Mouse (Mus musculus) adrenal gland, postnatal 10 days (tissue): ENCODE measurements around the gene Zbp1. TPM values are rescaled to one million over a fixed set of nuclear protein-coding genes. Genes with fewer than 3 reads are reported as not detected.
A peak's percentile ranks its signal among the peaks of the same experiment; 100 is the strongest.

Experiments used
- DNase-seq: peaks from one replicate; pipeline ENCODE4 v3.0.0; 2021; ENCODE audit warnings: mixed read lengths
- total RNA-seq, 2 experiments: library from RNA; stranded (reverse); gene quantifications; 2 replicates each; pipeline ENCODE4 v1.2.3; 2021

Zbp1 gene
- total RNA-seq, 2 experiments from 2014 or later, result 0.90 to 2.3 TPM

- peak; percentile 36 for DNase-seq
Measured at GRCm38 (mm10) chr2:173177951-173178350, 40.8 kb downstream of the Zbp1 start.

GRCm38 (mm10) chr2:173177481-173177880 is 41.2 kb downstream of the Zbp1 start:
- no peak for DNase-seq

GRCm38 (mm10) chr2:173175703-173176102 is 43.0 kb downstream of the Zbp1 start:
- no peak for DNase-seq

DNA sequence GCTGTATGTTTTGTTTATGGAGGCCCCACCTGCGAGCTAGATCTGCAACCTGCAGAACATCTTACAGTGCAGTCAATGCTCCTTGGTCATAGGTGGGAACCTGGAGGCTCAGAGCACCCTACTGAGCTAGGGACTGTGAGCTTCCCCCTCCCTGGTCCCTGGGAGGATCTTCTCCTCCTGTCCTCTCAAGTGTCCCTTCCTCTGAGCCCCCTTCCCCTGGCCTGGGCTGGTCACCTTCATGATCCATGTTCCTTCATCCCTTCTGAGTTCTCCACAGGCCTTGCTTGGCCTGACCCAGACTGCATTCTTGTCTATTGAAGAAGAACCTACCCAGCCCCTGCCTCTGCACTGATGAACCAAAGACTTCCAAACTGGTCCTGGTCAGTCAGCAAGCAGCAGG is 44.2 kb downstream of the Zbp1 start:
- no peak for DNase-seq

DNA sequence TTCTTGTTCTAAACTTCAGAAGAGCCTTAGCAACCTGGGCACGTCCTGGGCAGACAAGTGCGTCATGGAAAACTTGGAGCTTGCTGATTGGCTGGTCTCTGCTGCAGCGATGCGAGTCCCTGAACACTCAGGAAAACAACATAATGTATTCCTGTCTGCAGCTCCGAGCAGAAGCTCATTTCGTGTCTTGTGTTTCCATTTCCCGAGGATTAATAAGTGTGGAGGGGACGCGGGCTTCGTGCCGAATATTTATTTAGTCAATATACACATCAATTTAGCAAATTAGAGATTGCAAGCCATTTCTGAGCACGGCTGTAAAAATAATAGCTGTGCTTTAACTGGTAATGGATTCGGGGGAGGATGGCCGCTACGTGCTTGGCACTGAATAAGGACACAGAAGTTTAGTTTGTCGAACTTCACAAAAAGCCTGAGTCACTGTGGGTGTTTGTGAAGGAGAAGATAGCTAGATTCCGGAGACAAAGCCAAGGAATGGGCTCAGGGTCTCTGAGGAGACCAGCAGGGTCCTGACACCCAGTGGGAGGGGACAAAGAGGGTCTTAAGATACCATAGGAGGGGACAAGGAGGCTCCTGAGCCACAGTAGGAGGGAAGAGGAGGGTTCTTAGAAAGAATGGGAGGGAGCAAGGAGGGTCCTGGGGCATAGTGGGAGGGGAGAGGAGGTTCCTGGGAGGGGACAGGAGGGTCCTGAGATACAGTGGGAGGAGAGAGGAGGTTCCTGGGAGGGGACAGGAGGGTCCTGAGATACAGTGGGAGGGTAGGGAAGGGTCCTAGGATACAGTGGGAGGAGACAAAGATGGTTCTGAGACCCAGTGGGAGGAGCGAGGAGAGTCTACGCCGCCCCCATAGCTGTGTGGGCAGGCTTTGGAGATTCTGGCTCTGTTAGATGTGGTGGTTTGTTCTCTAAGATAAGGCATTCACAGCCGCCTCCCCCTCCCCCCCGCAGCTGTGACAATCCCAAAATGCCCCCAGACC is 44.9 kb downstream of the Zbp1 start:
- DNase-seq, result peak; percentile 77

- DNase-seq, result no peak
Measured at GRCm38 (mm10) chr2:173173008-173173407, 45.7 kb downstream of the Zbp1 start.

DNA sequence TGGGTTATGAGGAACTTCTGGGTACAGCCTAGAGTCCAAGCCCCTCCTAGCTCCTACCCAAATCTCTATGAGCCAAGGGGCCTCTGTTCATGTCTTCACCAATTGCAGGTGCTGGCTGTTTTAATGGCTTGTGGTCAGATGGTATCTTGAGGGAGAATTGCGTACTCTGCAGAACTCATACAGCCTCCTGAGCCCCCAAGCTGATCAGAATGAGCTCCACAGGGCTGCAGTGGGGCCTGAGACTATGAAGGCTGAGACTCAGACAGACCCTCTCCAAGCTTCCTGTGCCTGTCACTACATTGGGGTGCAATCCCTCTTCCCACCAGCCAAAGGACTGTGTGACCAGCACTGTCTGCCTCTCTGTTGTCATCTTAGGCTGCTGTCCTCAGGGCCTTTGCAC is 46.3 kb downstream of the Zbp1 start:
- DNase-seq, result no peak

DNA sequence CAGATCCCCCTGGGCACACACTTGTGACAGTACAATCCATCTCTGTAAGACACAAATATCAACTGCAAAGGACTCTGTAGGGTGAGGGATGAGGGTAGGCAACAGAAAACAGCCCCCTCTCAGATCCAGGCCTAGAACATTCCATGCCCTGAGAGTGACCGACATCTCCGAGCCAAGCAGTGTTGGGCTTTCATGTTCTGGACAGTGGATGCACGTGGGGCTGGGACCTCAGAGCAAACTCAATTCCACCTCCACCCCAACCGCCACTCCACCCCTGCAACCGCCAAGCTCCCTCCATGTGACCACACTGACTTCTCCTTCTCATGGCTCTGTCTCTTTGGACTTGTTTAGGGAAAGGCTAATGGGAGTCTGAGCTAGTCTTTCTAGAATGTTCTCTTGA is 46.8 kb downstream of the Zbp1 start:
- DNase-seq, result peak; percentile 18

DNA sequence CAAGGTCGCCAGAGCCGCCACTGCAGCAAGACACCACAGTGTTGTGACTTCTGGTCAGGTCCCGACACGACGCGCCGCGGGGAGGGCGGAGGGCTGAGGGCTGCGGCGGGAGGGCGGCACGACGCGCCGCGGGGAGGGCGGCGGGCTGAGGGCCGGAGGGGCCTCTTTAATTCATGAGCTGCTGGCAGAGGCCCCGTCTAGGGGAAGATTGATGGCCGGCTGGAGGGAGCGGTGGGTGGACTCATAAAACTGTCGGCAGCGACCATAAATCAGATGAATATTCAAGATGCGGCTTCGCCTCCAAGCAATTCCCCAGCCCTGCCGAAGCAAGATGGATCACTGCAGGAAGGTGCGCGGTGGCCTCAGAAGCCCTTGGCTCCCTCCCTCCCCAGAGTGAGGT is 47.3 kb downstream of the Zbp1 start:
- DNase-seq, result peak; percentile 72

- DNase-seq, result no peak
Measured at GRCm38 (mm10) chr2:173170715-173171114, 48.0 kb downstream of the Zbp1 start.

- DNase-seq, result no peak
Measured at GRCm38 (mm10) chr2:173170081-173170480, 48.6 kb downstream of the Zbp1 start.

DNA sequence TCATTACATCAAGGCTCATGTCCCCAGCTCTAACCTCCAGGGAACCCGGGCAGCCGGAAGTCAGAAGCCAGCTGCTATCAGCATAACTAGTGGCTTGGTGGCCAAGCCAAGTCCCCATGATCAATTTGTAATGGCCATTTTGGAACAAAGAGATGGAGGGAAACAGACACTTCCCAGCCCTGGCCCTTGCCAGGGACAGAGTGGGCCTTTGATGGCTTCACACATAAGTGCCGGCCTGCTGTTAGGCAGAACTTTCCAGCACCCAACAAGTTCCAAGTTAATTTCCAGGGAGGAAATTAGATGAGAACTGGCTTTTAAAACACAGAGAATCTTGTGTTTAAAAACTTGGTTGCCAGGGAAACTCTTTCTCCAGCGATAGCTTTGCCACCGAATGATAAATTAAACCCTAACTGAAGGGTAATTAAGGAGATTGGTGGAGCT is 50.3 kb downstream of the Zbp1 start:
- DNase-seq, result no peak

DNA sequence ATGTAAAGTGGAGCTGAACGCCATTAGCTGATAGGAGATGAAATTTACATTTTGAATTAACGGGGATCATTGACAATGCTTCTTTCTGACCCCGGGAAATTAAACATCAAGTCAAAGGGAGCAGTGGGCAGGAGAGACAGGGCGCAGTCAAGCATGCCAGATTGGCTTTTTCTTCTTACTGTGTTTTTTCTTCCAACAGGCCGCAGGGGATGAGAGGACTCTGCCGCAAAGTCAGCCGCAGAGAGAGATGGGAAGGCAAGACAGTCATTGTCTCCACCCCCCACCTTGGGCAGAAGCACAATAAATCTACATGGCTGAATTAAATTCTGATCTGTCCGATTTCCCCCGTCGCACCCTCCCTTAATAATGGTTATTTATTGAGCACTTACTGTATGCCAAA is 53.4 kb downstream of the Zbp1 start:
- DNase-seq, result no peak

DNA sequence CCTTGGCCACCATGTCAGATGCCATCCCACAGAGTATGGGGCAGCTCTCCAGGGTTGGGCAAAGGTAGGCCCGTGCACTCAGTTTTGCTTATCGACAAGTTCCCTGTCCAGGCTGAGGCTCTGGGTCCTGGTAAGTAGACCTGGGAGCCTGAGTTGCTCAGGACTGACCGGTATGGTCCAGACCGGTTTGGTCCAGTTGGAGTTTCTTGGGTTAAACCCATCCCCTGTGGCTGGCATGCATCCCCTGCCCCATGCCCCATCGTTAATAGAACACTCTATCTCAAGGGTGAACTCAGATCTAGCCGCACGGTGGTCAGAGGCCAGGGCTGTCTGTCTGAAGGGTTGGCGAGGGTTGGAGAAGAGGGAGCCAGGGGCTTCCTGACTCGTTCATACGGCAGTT is 53.8 kb downstream of the Zbp1 start:
- DNase-seq, result no peak

- peak; percentile 59 for DNase-seq
Measured at GRCm38 (mm10) chr2:173164358-173164757, 54.4 kb downstream of the Zbp1 start.

- no peak for DNase-seq
Measured at GRCm38 (mm10) chr2:173163380-173163779, 55.3 kb downstream of the Zbp1 start.

DNA sequence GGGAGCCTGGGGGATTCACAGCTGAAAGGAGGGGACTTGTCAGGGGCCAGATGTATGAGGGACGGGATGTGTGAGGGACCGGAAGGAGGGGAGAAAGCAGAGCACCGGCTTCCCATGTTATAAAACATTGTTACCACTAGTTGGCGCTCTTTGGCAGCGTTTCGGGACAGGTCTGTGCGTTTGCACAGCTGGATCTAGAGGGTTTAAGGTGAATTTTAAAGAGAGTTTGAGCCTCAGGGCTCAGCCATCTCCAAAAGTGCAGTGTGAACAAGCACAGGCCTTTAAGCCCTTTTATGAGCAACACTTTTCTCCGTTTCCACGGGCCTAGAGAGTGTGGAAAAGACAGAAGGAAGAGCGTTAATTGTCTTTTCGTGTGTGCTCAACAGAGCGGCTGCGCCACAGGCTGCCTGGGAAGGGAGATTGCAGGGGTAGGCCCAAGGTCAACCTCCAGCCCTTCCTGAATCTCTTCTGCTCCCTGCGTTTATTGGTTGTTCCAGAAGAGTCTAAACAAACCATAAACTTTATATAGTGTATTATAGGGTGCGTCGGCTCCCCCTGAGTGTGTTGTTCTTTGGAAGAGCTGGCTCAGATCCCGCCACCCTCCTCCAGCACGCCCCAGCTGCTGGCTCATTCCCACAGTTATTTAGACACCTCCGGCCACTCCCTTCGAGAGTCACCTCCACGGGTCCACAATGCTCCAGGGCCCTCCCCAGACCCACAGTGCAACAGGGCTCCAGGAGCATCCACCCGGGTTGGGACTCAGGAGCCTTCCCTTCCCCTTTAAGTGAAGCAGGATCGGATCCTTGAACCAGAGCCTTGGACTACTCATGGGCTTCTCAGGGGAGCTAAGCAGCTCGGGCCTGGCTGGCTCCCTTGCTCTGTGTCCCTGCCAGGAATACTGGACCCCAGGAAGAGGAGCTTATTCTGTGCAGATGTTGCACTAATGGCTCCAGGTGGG is 59.1 kb downstream of the Zbp1 start:
- DNase-seq, result peak; percentile 77

DNA sequence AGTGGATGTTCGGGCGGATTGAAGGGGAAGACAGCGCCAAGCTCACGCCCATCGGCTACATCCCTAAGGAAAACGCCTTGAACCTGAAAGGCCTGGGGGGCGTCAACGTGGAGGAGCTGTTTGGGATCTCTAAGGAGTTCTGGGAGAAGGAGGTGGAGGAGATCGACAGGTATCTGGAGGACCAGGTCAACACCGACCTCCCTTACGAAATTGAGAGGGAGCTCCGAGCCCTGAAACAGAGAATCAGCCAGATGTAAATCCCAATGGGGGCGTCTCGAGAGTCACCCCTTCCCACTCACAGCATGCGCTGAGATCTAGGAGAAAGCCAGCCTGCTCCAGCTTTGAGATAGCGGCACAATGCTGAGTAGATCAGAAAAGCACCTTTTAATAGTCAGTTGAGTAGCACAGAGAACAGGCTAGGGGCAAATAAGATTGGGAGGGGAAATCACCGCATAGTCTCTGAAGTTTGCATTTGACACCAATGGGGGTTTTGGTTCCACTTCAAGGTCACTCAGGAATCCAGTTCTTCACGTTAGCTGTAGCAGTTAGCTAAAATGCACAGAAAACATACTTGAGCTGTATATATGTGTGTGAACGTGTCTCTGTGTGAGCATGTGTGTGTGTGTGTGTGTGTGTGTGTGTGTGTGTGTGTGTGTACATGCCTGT is 60.2 kb downstream of the Zbp1 start:
- DNase-seq, result no peak

GRCm38 (mm10) chr2:173157871-173158270 is 60.9 kb downstream of the Zbp1 start:
- DNase-seq, result no peak

DNA sequence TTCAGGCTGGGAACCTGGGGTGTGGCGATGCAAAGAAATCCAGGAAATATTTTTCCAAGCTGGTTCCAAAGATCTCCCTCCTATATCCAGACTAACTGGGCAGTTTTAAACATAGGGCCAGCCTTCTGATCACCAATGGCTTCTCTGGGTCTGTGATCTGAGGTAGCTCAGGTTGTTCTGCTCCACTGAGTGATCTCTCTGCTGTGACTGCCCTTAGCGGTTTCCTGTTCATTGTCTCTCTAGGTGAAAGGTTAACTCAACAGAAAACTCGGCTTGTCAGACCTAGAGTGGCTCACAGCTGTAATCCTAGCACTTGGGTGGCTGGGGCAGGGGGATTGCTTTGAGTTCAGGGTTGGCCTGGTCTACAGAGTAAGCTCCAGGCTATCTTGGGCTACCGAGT is 61.3 kb downstream of the Zbp1 start:
- DNase-seq, result no peak

DNA sequence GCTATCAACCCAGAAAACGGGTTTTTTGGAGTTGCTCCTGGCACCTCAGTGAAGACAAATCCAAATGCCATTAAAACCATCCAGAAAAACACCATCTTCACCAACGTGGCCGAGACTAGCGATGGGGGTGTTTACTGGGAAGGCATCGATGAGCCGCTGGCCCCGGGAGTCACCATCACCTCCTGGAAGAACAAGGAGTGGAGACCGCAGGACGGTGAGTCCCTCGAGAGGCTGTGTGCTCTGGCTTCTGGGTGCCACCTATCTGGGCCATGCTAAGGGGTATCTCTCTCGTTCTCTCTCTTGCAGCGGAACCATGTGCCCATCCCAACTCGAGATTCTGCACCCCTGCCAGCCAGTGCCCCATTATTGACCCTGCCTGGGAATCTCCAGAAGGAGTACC is 61.8 kb downstream of the Zbp1 start:
- no peak for DNase-seq
